Mouse (Mus musculus) frontal cortex, postnatal 14 days (tissue): ENCODE results near the gene Olfr792.
A peak's percentile ranks its signal among the peaks of the same experiment; 100 is the strongest.

Experiments
- DNase-seq, 2 experiments: peaks; one replicate each; pipeline ENCODE4 v3.0.0; 2022; ENCODE audit warnings: low spot score in 2 of 2

Olfr792 gene

DNA sequence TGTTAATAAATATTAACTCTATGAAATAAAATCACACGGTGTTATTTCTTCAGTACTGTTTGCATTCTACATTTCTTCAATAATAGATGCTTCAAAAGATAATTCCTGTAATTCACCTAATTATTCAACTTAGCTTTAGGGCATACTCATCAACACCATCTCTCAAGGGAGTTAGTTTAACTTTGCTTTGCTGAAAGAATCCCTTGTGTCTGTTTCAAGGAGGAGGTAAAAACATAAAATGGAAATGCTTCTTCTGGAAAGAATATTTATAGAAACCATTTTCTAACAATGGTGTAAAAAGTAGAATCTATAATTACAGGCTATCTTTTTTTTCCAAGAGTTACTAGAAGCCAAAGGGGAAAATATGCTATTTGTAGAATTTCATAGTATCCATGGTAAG lies at the start of gene Olfr792:
Olfr792 (plus strand) TSS at position 301 of the 400 bp plus-strand sequence.
- DNase-seq = no peak

- DNase-seq = peak; percentile 3 to 6
Measured at GRCm38 (mm10) chr10:129490101-129490500, 48.9 kb upstream of the Olfr792 start.

GRCm38 (mm10) chr10:129498192-129498591 lies 40.8 kb upstream of the Olfr792 start, which contains the start of gene Olfr790:
Gene Olfr790, plus strand, starts transcription at chr10:129498492.
- no peak for DNase-seq

- no peak for DNase-seq
Measured at GRCm38 (mm10) chr10:129521492-129521891, 17.5 kb upstream of the Olfr792 start, which contains the start of gene Olfr791. Gene Olfr791, plus strand, starts transcription at chr10:129521792.

DNA sequence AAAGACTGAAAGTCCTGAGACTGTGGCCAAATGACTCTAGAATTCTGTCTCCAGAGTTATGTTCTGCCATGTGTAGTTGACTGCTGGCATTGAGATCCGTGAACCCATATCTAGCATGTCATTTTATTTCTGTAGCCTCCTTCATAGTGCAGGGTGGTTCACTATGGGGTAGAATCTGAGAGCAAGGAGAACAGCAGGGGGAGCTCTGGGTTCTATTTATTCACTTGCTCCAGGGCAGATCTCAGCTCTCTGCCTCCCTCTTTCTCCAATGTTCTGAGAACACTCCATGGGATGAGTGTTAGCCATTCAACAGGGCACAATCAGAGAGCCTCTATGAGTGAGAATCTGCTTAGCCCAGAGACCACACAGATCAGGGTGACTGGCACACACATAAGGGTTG lies 10.4 kb downstream of the Olfr792 start:
- no peak for DNase-seq

GRCm38 (mm10) chr10:129567355-129567754 lies 28.4 kb downstream of the Olfr792 start, which contains the start of gene Olfr794:
Gene Olfr794, plus strand, starts transcription at chr10:129567655.
- no peak for DNase-seq

- no peak for DNase-seq
Measured at GRCm38 (mm10) chr10:129577066-129577465, 38.1 kb downstream of the Olfr792 start.
